Mouse (Mus musculus) left cerebral cortex, postnatal 14 days (tissue): ENCODE measurements around the gene Retreg3. TPM values are rescaled to one million over a fixed set of nuclear protein-coding genes. Genes with fewer than 3 reads are reported as not detected.

ENCODE experiments used
- microRNA-seq, 2 experiments: library from miRNA; unstranded; fragments of <30 nt; microRNA quantifications; one replicate each; pipeline ENCODE4 v1.2.0; 2022
- total RNA-seq, 2 experiments: library from RNA; stranded (reverse); gene quantifications; 2 replicates each; pipeline ENCODE4 v1.2.3; 2021

Retreg3 gene
- total RNA-seq, 2 experiments from 2014 or later = 53.9 to 58.8 TPM

Small RNA genes lying within 50 kb of the gene (microRNA-seq; reads per million reads assigned to microRNA genes)
- 0 reads per million in 2 experiments for gene Gm27626

Other genes starting within 250 kb of the Retreg3 start
- gene Stat3, start 180.4 kb downstream of the Retreg3 start, total RNA-seq = 10 to 100 TPM; 32.9 to 34.2 TPM
- gene Cavin1, start 149.0 kb downstream of the Retreg3 start, total RNA-seq = 10 to 100 TPM; 19.8 to 23.2 TPM
- gene Atp6v0a1, start 110.4 kb downstream of the Retreg3 start, total RNA-seq = 100 to 1,000 TPM; 489 to 499 TPM
- 10 to 100 TPM in 1 of 2 experiments, 1 to 10 TPM in 1; 7.3 to 11.9 TPM for gene Naglu, start 49.9 kb downstream of the Retreg3 start, total RNA-seq
- 1 to 10 TPM in 1 of 2 experiments, under 1 TPM in 1; 0.42 to 1.1 TPM for gene Hsd17b1, start 41.5 kb downstream of the Retreg3 start, total RNA-seq
- gene Coasy, start 37.3 kb downstream of the Retreg3 start, total RNA-seq = 10 to 100 TPM; 31.1 to 32.0 TPM
- 10 to 100 TPM; 44.9 to 49.9 TPM for gene Mlx, start 32.6 kb downstream of the Retreg3 start, total RNA-seq
- 1 to 10 TPM; 3.7 to 4.0 TPM for gene Psmc3ip, start 24.5 kb downstream of the Retreg3 start, total RNA-seq
- 10 to 100 TPM; 52.1 to 52.7 TPM for gene Tubg1, start within 50 bp of the Retreg3 start, total RNA-seq
- gene Tubg2, start 36.0 kb upstream of the Retreg3 start, total RNA-seq = 10 to 100 TPM; 49.0 to 49.5 TPM
- 100 to 1,000 TPM; 124 to 128 TPM for gene Cntnap1, start 50.6 kb upstream of the Retreg3 start, total RNA-seq
- 10 to 100 TPM in 1 of 2 experiments, 1 to 10 TPM in 1; 7.7 to 10.2 TPM for gene Plekhh3, start 51.5 kb upstream of the Retreg3 start, total RNA-seq
- under 1 TPM; 0.19 to 0.26 TPM for gene Ccr10, start 55.5 kb upstream of the Retreg3 start, total RNA-seq
- 10 to 100 TPM; 32.4 TPM for gene Ezh1, start 106.6 kb upstream of the Retreg3 start, total RNA-seq
- gene Ramp2, start 126.1 kb upstream of the Retreg3 start, total RNA-seq = 10 to 100 TPM; 40.4 to 44.7 TPM
- 10 to 100 TPM; 74.6 to 86.7 TPM for gene Vps25, start 133.8 kb upstream of the Retreg3 start, total RNA-seq
- gene Wnk4, start 140.7 kb upstream of the Retreg3 start, total RNA-seq = 1 to 10 TPM; 4.7 to 5.7 TPM
- under 1 TPM; 0.27 to 0.59 TPM for gene Cntd1, start 159.1 kb upstream of the Retreg3 start, total RNA-seq
- gene Coa3, start 159.2 kb upstream of the Retreg3 start, total RNA-seq = 100 to 1,000 TPM in 1 of 2 experiments, 10 to 100 TPM in 1; 97.6 to 101 TPM
- 100 to 1,000 TPM; 198 to 207 TPM for gene Becn1, start 182.4 kb upstream of the Retreg3 start, total RNA-seq
- 100 to 1,000 TPM in 1 of 2 experiments, 10 to 100 TPM in 1; 99.8 to 111 TPM for gene Psme3, start 196.3 kb upstream of the Retreg3 start, total RNA-seq
- gene Aoc2, start 205.2 kb upstream of the Retreg3 start, total RNA-seq = 1 to 10 TPM; 3.4 to 5.4 TPM
- 1 to 10 TPM; 1.8 to 2.9 TPM for gene Aoc3, start 210.7 kb upstream of the Retreg3 start, total RNA-seq
- not detected for gene G6pc, start 247.7 kb upstream of the Retreg3 start, total RNA-seq